Mouse (Mus musculus): ENCODE data around the gene Cdx2. TPM values are rescaled to one million over a fixed set of nuclear protein-coding genes. Genes with fewer than 3 reads are reported as not detected.

The Cdx2 gene
- polyA plus RNA-seq (2012; rRNA removed), result 116 and 344 TPM in 2 replicates

- H3K27me3 ChIP-seq (ENCODE audit: control insufficient read depth, insufficient read depth, low read length), result no peaks in the 10 kb centered on the region
- H3K36me3 ChIP-seq (ENCODE audit: control insufficient read depth, insufficient read depth, low read length), result peaks cover 19% of the 10 kb centered on the region
- H3K4me1 ChIP-seq (ENCODE audit: control insufficient read depth, insufficient read depth, insufficient read length, low read length), result peaks cover 21% of the 10 kb centered on the region; the same call in 1 of the 2 replicates
- peak within 1 kb of the TSS; percentile 83 for H3K27ac ChIP-seq (ENCODE audit: insufficient read depth, low read depth, low read length)
- under 1% methylated on average over 63 of the region's 63 CpGs for WGBS
- TF ChIP-seq POLR2A (IDR thresholded peaks at IDR 0.05; ENCODE audit: low read depth, low read length), result peak; percentile 96
- TF ChIP-seq CTCF (IDR thresholded peaks at IDR 0.05; ENCODE audit: extremely low read depth, insufficient read length, insufficient replicate concordance, low read depth, low read length), result no peak
- H3K4me3 ChIP-seq (ENCODE audit: low read depth, low read length), result peak within 1 kb of the TSS; percentile 68
Measured at GRCm38 (mm10) chr5:147306638-147307397, at the start of gene Cdx2. Gene Cdx2 (minus strand): TSS chr5:147307270.

GRCm38 (mm10) chr5:147356260-147357055, 49.4 kb upstream of the Cdx2 start:
- Histone ChIP-seq H3K27me3 (ENCODE audit: control insufficient read depth, insufficient read depth, low read length) (no peaks in the 10 kb centered on the region; the same call in 1 of the 2 replicates), H3K4me3 (ENCODE audit: low read depth, low read length) (no peak overlapping the region), H3K27ac (ENCODE audit: insufficient read depth, low read depth, low read length) (no peak overlapping the region), H3K36me3 (ENCODE audit: control insufficient read depth, insufficient read depth, low read length) (no peaks in the 10 kb centered on the region), H3K4me1 (ENCODE audit: control insufficient read depth, insufficient read depth, insufficient read length, low read length) (no peaks in the 10 kb centered on the region)
- TF ChIP-seq CTCF (IDR thresholded peaks at IDR 0.05; ENCODE audit: extremely low read depth, insufficient read length, insufficient replicate concordance, low read depth, low read length) (no peak), POLR2A (IDR thresholded peaks at IDR 0.05; ENCODE audit: low read depth, low read length) (no peak)
- 86% methylated on average over 13 of the region's 13 CpGs for WGBS

- no peaks in the 10 kb centered on the region for H3K36me3 ChIP-seq (ENCODE audit: control insufficient read depth, insufficient read depth, low read length)
- H3K4me1 ChIP-seq (ENCODE audit: control insufficient read depth, insufficient read depth, insufficient read length, low read length), result no peaks in the 10 kb centered on the region
- H3K27me3 ChIP-seq (ENCODE audit: control insufficient read depth, insufficient read depth, low read length), result no peaks in the 10 kb centered on the region; the same call in 1 of the 2 replicates
- no peak overlapping the region for H3K27ac ChIP-seq (ENCODE audit: insufficient read depth, low read depth, low read length)
- no peak for TF ChIP-seq CTCF (IDR thresholded peaks at IDR 0.05; ENCODE audit: extremely low read depth, insufficient read length, insufficient replicate concordance, low read depth, low read length)
- no peak for TF ChIP-seq POLR2A (IDR thresholded peaks at IDR 0.05; ENCODE audit: low read depth, low read length)
- H3K4me3 ChIP-seq (ENCODE audit: low read depth, low read length), result no peak overlapping the region
- 53% methylated on average over 3 of the region's 3 CpGs for WGBS
Measured at GRCm38 (mm10) chr5:147355788-147356187, 48.7 kb upstream of the Cdx2 start.

GRCm38 (mm10) chr5:147354985-147355384, 47.9 kb upstream of the Cdx2 start:
- 77% methylated on average over 8 of the region's 8 CpGs for WGBS
- no peaks in the 10 kb centered on the region for H3K27me3 ChIP-seq (ENCODE audit: control insufficient read depth, insufficient read depth, low read length)
- H3K36me3 ChIP-seq (ENCODE audit: control insufficient read depth, insufficient read depth, low read length), result no peaks in the 10 kb centered on the region
- H3K4me1 ChIP-seq (ENCODE audit: control insufficient read depth, insufficient read depth, insufficient read length, low read length), result no peaks in the 10 kb centered on the region
- H3K27ac ChIP-seq (ENCODE audit: insufficient read depth, low read depth, low read length), result no peak overlapping the region
- no peak overlapping the region for H3K4me3 ChIP-seq (ENCODE audit: low read depth, low read length)
- TF ChIP-seq POLR2A (IDR thresholded peaks at IDR 0.05; ENCODE audit: low read depth, low read length), result no peak

- Histone ChIP-seq H3K4me1 (ENCODE audit: control insufficient read depth, insufficient read depth, insufficient read length, low read length) (no peaks in the 10 kb centered on the region), H3K27ac (ENCODE audit: insufficient read depth, low read depth, low read length) (no peak overlapping the region), H3K27me3 (ENCODE audit: control insufficient read depth, insufficient read depth, low read length) (no peaks in the 10 kb centered on the region), H3K36me3 (ENCODE audit: control insufficient read depth, insufficient read depth, low read length) (no peaks in the 10 kb centered on the region), H3K4me3 (ENCODE audit: low read depth, low read length) (no peak overlapping the region)
- no peak for TF ChIP-seq POLR2A (IDR thresholded peaks at IDR 0.05; ENCODE audit: low read depth, low read length)
- no peak for TF ChIP-seq CTCF (IDR thresholded peaks at IDR 0.05; ENCODE audit: extremely low read depth, insufficient read length, insufficient replicate concordance, low read depth, low read length)
- 65% methylated on average over 17 of the region's 17 CpGs for WGBS
Measured at GRCm38 (mm10) chr5:147354161-147354780, 47.2 kb upstream of the Cdx2 start.

GRCm38 (mm10) chr5:147351931-147352330, 44.9 kb upstream of the Cdx2 start:
- Histone ChIP-seq H3K36me3 (ENCODE audit: control insufficient read depth, insufficient read depth, low read length) (no peaks in the 10 kb centered on the region), H3K27me3 (ENCODE audit: control insufficient read depth, insufficient read depth, low read length) (no peaks in the 10 kb centered on the region), H3K27ac (ENCODE audit: insufficient read depth, low read depth, low read length) (no peak overlapping the region), H3K4me3 (ENCODE audit: low read depth, low read length) (no peak overlapping the region), H3K4me1 (ENCODE audit: control insufficient read depth, insufficient read depth, insufficient read length, low read length) (no peaks in the 10 kb centered on the region)
- no peak for TF ChIP-seq CTCF (IDR thresholded peaks at IDR 0.05; ENCODE audit: extremely low read depth, insufficient read length, insufficient replicate concordance, low read depth, low read length)
- TF ChIP-seq POLR2A (IDR thresholded peaks at IDR 0.05; ENCODE audit: low read depth, low read length), result no peak
- 84% methylated on average over 8 of the region's 8 CpGs for WGBS

GRCm38 (mm10) chr5:147345981-147346380, 38.9 kb upstream of the Cdx2 start:
- Histone ChIP-seq H3K4me3 (ENCODE audit: low read depth, low read length) (no peak overlapping the region), H3K36me3 (ENCODE audit: control insufficient read depth, insufficient read depth, low read length) (no peaks in the 10 kb centered on the region), H3K27me3 (ENCODE audit: control insufficient read depth, insufficient read depth, low read length) (no peaks in the 10 kb centered on the region), H3K27ac (ENCODE audit: insufficient read depth, low read depth, low read length) (no peak overlapping the region), H3K4me1 (ENCODE audit: control insufficient read depth, insufficient read depth, insufficient read length, low read length) (no peaks in the 10 kb centered on the region)
- TF ChIP-seq CTCF (IDR thresholded peaks at IDR 0.05; ENCODE audit: extremely low read depth, insufficient read length, insufficient replicate concordance, low read depth, low read length) (no peak), POLR2A (IDR thresholded peaks at IDR 0.05; ENCODE audit: low read depth, low read length) (no peak)
- WGBS, result 70% methylated on average over 1 of the region's 1 CpGs

Measured in small intestine, adult 2 months (tissue).